In the genomic region with DNA sequence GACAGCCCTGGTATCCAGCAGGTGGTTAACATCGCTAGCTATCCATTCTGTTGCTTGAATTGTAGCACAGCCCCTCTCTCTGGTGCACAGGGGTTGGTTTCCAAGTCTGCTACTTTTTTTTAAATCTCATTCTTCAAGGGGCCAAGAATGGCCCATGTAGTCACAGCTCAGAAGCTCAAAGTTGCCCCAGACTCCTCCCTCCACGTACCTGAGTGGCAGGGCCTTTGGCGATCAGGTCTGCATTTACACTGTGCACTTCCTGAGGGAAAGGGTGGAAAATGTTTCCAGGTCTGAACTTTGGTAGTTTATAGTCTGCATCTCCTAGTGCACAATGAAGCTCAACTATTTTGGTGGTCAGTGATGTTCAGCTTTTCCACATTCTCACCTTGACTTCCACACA, we compare ENCODE assay signal across 28 mouse cellular contexts. TPM values are rescaled to one million over a fixed set of nuclear protein-coding genes. Genes with fewer than 3 reads are reported as not detected.
"Had no signal": no experiment of that assay in that cellular context is flagged by ENCODE, and none has a peak within 500 bp of the region (broad histone marks: within the 10 kb centered on the region; RNA-seq: fewer than 3 reads in every experiment).

No protein-coding gene starts in this region.

- H3K36me3 ChIP-seq: heart, embryonic 15.5 days; hindbrain, embryonic 13.5 days; hindbrain, embryonic 15.5 days; kidney, embryonic 15.5 days; limb, embryonic 13.5 days; limb, embryonic 15.5 days had no signal

- H3K4me2 ChIP-seq: heart, embryonic 11.5 days; heart, embryonic 13.5 days; heart, embryonic 15.5 days; hindbrain, embryonic 13.5 days; hindbrain, embryonic 15.5 days; kidney, embryonic 15.5 days; limb, embryonic 13.5 days; limb, embryonic 15.5 days had no signal

- H3K4me1 ChIP-seq: heart, embryonic 15.5 days; hindbrain, embryonic 13.5 days had no signal

- H3K9me3 ChIP-seq: heart, embryonic 13.5 days; heart, embryonic 15.5 days; hindbrain, embryonic 13.5 days; hindbrain, embryonic 15.5 days; kidney, embryonic 15.5 days; limb, embryonic 13.5 days; limb, embryonic 15.5 days had no signal

- ATAC-seq: forebrain, postnatal 0 days; hindbrain, postnatal 0 days had no signal

- H3K9ac ChIP-seq: forebrain, postnatal 0 days; heart, embryonic 13.5 days; heart, embryonic 15.5 days; hindbrain, embryonic 13.5 days; hindbrain, embryonic 15.5 days; kidney, embryonic 15.5 days; limb, embryonic 13.5 days; limb, embryonic 15.5 days had no signal

- H3K4me3 ChIP-seq: heart, adult 2 months; heart, embryonic 13.5 days; heart, embryonic 15.5 days; hindbrain, embryonic 13.5 days; hindbrain, embryonic 15.5 days; kidney, embryonic 15.5 days; limb, embryonic 13.5 days; limb, embryonic 15.5 days had no signal

- H3K27ac ChIP-seq: heart, adult 2 months; heart, embryonic 13.5 days; heart, embryonic 15.5 days; hindbrain, embryonic 13.5 days; hindbrain, embryonic 15.5 days; hindbrain, postnatal 0 days; kidney, embryonic 15.5 days; kidney, postnatal 0 days; limb, embryonic 13.5 days; limb, embryonic 15.5 days had no signal

- H3K27me3 ChIP-seq: heart, embryonic 13.5 days; heart, embryonic 15.5 days; hindbrain, embryonic 13.5 days; hindbrain, embryonic 15.5 days; kidney, embryonic 15.5 days; limb, embryonic 13.5 days; limb, embryonic 15.5 days had no signal

- DNase-seq: forebrain, postnatal 0 days; layer of hippocampus, adult 9-11 months; layer of hippocampus, postnatal 36 days had no signal

RNA-seq across cellular contexts. Expression of a gene that starts 10.3 kb away (rescaled TPM):
- total RNA-seq: forebrain, postnatal 0 days; gastrocnemius, adult 18-20 months; layer of hippocampus, adult 18-20 months; layer of hippocampus, postnatal 14 days; layer of hippocampus, postnatal 36 days; left cerebral cortex, adult 18-20 months; left cerebral cortex, adult 8-10 months; left cerebral cortex, postnatal 4 days had no signal

RNA-seq across cellular contexts. Expression of a gene that starts 12.0 kb away (rescaled TPM):
- total RNA-seq: heart, adult 2 months; heart, postnatal 14 days; heart, postnatal 36 days; hematopoietic stem cell, adult 5-6 weeks; liver, adult 2 months had no signal
- polyA plus RNA-seq: heart, embryonic 11.5 days; heart, embryonic 15.5 days; heart, postnatal 0 days; hindbrain, embryonic 11.5 days; large intestine, adult 2 months; limb, embryonic 11.5 days; liver, adult 2 months had no signal

RNA-seq across cellular contexts. Expression of a gene that starts 28.4 kb away (rescaled TPM):
- total RNA-seq: hematopoietic stem cell, adult 5-6 weeks had no signal
